Mouse (Mus musculus) kidney, adult 2 months (tissue): Measurements from ENCODE around the gene Ncaph. TPM values are rescaled to one million over a fixed set of nuclear protein-coding genes. Genes with fewer than 3 reads are reported as not detected.
"Not testable (repeated sequence)": the region's sequence is repeated elsewhere in the genome, so short reads cannot be mapped to it uniquely, and the experiment has no call there.

Source experiments
- DNase-seq: peaks from one replicate; pipeline ENCODE4 v3.0.0; 2021
- H3K27ac ChIP-seq: fragments of 200-500 bp; 2 replicates; pipeline ENCODE4 v1.5.1; 2012; ENCODE audit warnings: low read depth, low read length, control low read depth, inconsistent platforms; ENCODE audit not compliant: insufficient read depth
- H3K27me3 ChIP-seq: fragments of 200-500 bp; replicated peaks from 2 replicates; pipeline ENCODE4 v1.6.1; 2012; ENCODE audit warnings: mild to moderate bottlenecking, moderate library complexity, low read length, inconsistent platforms; ENCODE audit not compliant: control insufficient read depth, insufficient read depth
- H3K36me3 ChIP-seq: fragments of 200-500 bp; 2 replicates; pipeline ENCODE4 v1.6.1; 2012; ENCODE audit warnings: mild to moderate bottlenecking, moderate library complexity, low read length, inconsistent platforms; ENCODE audit not compliant: control insufficient read depth, insufficient read depth
- H3K4me1 ChIP-seq: fragments of 200-500 bp; 2 replicates; pipeline ENCODE4 v1.6.1; 2011; ENCODE audit warnings: low read length; ENCODE audit not compliant: control insufficient read depth, insufficient read depth
- H3K4me3 ChIP-seq: fragments of 200-500 bp; 2 replicates; pipeline ENCODE4 v1.5.1; 2011; ENCODE audit warnings: mild to moderate bottlenecking, low read depth, low read length, control low read depth; ENCODE audit not compliant: insufficient read depth
- CTCF ChIP-seq: fragments of 200-500 bp; conservative IDR thresholded peaks from 2 replicates; pipeline ENCODE4 v1.5.1; 2011; ENCODE audit warnings: low read depth, mild to moderate bottlenecking, control low read depth, low read length, moderate library complexity, mixed read lengths; ENCODE audit not compliant: insufficient read depth, insufficient read length
- POLR2A ChIP-seq: fragments of 200-500 bp; IDR thresholded peaks from one replicate; pipeline ENCODE4 v1.6.1; 2011; ENCODE audit warnings: low read depth, low read length, control low read depth
- WGBS: fragments of 180-500 bp; shearing (Covaris S2); methylation state at CpG from one replicate; pipeline ENCODE4 v1.1.7; 2018; 5-methylcytosine and 5-hydroxymethylcytosine counted together
- polyA plus RNA-seq: library from polyadenylated mRNA; depleted of rRNA; stranded (reverse); fragments of >200 nt; gene quantifications from 2 replicates; pipeline ENCODE4 v1.2.3, GENCODE M21; 2012; rRNA removed

Ncaph gene
- 0.34 and 0.61 TPM in 2 replicates for polyA plus RNA-seq

GRCm38 (mm10) chr2:127133621-127134461, at the start of gene Ncaph:
Ncaph (minus strand) TSS chr2:127133954.
- 2% methylated on average over 57 of the region's 57 CpGs for WGBS
- Histone ChIP-seq H3K27ac (peak within 1 kb of the TSS; percentile 55), H3K27me3 (no peaks in the 10 kb centered on the region), H3K4me3 (peak within 1 kb of the TSS; percentile 63), H3K36me3 (no peaks in the 10 kb centered on the region), H3K4me1 (peaks cover 3% of the 10 kb centered on the region; the same call in 1 of the 2 replicates)
- DNase-seq = peak; percentile 95
- TF ChIP-seq POLR2A = peak; percentile 61
- no peak for TF ChIP-seq CTCF

GRCm38 (mm10) chr2:127182598-127183381, 49.0 kb upstream of the Ncaph start:
- no peaks in the 10 kb centered on the region for H3K27me3 ChIP-seq
- no peak for TF ChIP-seq POLR2A
- TF ChIP-seq CTCF = no peak
- H3K4me3 ChIP-seq = peak overlapping the region; percentile 77
- no peaks in the 10 kb centered on the region for H3K36me3 ChIP-seq
- 3% methylated on average over 17 of the region's 17 CpGs for WGBS
- peak overlapping the region; percentile 70; the same call in 1 of the 2 replicates for H3K27ac ChIP-seq
- DNase-seq = peak; percentile 95
- H3K4me1 ChIP-seq = no peaks in the 10 kb centered on the region

DNA sequence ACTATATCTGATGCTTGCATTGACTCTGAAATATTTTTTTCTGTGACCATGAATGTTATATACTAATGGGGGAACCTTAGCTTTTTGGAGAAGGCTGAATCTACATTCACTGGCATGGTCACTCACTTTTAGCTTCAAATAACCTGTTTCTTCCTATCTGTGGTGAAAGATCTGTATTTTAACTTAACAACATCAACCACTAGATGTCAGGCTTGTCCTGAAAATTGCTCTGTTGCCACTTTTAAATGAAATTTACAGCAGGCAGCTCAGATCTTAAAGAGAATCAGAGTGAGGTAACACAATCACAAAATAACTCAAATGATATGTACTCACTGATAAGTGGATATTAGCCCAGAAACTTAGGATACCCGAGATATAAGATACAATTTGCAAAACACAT, 32.5 kb upstream of the Ncaph start:
- H3K27me3 ChIP-seq, H3K27ac ChIP-seq, H3K4me3 ChIP-seq, H3K36me3 ChIP-seq, H3K4me1 ChIP-seq: not testable (repeated sequence)
- 9% methylated on average over 1 of the region's 1 CpGs for WGBS
- DNase-seq = peak; percentile 63

GRCm38 (mm10) chr2:127165675-127166074, 31.9 kb upstream of the Ncaph start:
- no peak for TF ChIP-seq CTCF
- TF ChIP-seq POLR2A = no peak
- H3K27ac ChIP-seq = no peak overlapping the region
- H3K36me3 ChIP-seq = no peaks in the 10 kb centered on the region
- H3K4me3 ChIP-seq = no peak overlapping the region
- no peaks in the 10 kb centered on the region for H3K4me1 ChIP-seq
- DNase-seq = no peak
- H3K27me3 ChIP-seq = no peaks in the 10 kb centered on the region
- WGBS = 60% methylated on average over 4 of the region's 4 CpGs

GRCm38 (mm10) chr2:127145699-127146098, 11.9 kb upstream of the Ncaph start:
- Histone ChIP-seq H3K36me3 (no peaks in the 10 kb centered on the region), H3K27ac (no peak overlapping the region)

GRCm38 (mm10) chr2:127143158-127144063, 9.7 kb upstream of the Ncaph start, which contains the start of gene Itpripl1:
Itpripl1 (minus strand) TSS chr2:127143442.
- H3K36me3 ChIP-seq = no peaks in the 10 kb centered on the region
- H3K27me3 ChIP-seq = no peaks in the 10 kb centered on the region
- peak; percentile 95 for DNase-seq
- H3K4me3 ChIP-seq = peak within 1 kb of the TSS; percentile 63
- H3K4me1 ChIP-seq = peaks cover 12% of the 10 kb centered on the region
- WGBS = 4% methylated on average over 31 of the region's 31 CpGs
- peak within 1 kb of the TSS; percentile 68 for H3K27ac ChIP-seq
- TF ChIP-seq POLR2A (no peak), CTCF (no peak)

More at GRCm38 (mm10) chr2:127145699-127146098, 11.9 kb upstream of the Ncaph start:
- H3K4me1 ChIP-seq = peaks cover 12% of the 10 kb centered on the region
- no peaks in the 10 kb centered on the region for H3K27me3 ChIP-seq
- no peak for DNase-seq
- no peak overlapping the region for H3K4me3 ChIP-seq
- no peak for TF ChIP-seq CTCF
- no peak for TF ChIP-seq POLR2A
- WGBS = 88% methylated on average over 3 of the region's 3 CpGs

- H3K4me1 ChIP-seq = peaks cover 12% of the 10 kb centered on the region
- peak overlapping the region; percentile 63 for H3K4me3 ChIP-seq
- H3K27me3 ChIP-seq = no peaks in the 10 kb centered on the region
- peak overlapping the region; percentile 68 for H3K27ac ChIP-seq
- no peaks in the 10 kb centered on the region for H3K36me3 ChIP-seq
- WGBS = 15% methylated on average over 6 of the region's 6 CpGs
- no peak for TF ChIP-seq POLR2A
- TF ChIP-seq CTCF = no peak
- peak; percentile 19 for DNase-seq
Observed at GRCm38 (mm10) chr2:127142577-127143157, 8.9 kb upstream of the Ncaph start.
